Mouse (Mus musculus) mesoderm, embryonic 11.5 days (tissue): ENCODE measurements at regions not wholly inside any gene's neighbourhood (a gene's known extent, or its start where the extent isn't known, plus 50 kb on each side); places are given as distances from the start of the nearest gene placed in this dataset.

Source experiments
- DNase-seq: peaks from one replicate; pipeline ENCODE4 v3.0.0-alpha.2; 2012; ENCODE audit warnings: low read depth, low spot score

DNA sequence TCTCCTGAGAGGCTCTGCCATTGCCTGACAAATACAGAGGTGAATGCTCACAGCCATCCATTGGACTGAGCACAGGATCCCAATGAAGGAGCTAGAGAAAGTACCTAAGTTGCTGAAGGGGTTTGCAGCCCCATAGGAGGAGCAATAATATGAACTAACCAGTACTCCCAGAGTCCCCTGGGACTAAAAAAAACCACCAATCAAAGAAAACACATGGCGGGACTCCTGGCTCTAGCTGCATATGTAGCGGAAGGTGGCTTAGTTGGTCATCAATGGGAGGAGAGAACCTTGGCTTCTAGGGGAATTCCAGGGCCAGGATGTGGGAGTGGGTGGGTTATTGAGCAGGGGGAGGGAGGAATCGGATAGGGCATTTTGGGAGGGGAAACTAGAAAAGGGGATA lies 207.8 kb downstream of the Otol1 start:
- no peak for DNase-seq

DNA sequence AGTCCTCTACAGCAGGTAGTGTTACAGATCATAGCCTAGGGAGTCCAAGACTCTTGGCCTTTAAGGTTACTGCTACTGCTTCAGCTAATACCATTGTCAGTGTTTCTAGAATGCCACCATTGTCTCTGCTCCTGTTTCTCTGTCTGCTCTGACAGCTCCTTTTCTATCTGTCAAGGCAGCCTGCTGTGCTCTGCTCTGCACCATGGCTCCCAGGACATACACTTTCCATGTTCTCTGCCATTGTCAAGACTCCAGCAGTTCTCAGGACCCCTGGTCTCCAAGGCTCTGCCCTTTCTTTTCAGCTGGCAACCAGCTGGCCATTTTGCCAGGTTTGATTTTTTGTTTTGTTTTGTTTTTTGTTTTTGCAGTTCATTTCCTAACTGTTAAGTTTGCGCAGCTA lies 208.7 kb downstream of the Otol1 start:
- DNase-seq, result no peak

- DNase-seq, result no peak
These were observed 211.4 kb downstream of the Otol1 start for GRCm38 (mm10) chr3:70218757-70219360.

- DNase-seq, result no peak
These were observed 216.1 kb downstream of the Otol1 start for GRCm38 (mm10) chr3:70223443-70224065.

GRCm38 (mm10) chr3:70224846-70225245 lies 217.4 kb downstream of the Otol1 start:
- DNase-seq, result no peak

- no peak for DNase-seq
These were observed 219.8 kb downstream of the Otol1 start for GRCm38 (mm10) chr3:70227165-70227564.

DNA sequence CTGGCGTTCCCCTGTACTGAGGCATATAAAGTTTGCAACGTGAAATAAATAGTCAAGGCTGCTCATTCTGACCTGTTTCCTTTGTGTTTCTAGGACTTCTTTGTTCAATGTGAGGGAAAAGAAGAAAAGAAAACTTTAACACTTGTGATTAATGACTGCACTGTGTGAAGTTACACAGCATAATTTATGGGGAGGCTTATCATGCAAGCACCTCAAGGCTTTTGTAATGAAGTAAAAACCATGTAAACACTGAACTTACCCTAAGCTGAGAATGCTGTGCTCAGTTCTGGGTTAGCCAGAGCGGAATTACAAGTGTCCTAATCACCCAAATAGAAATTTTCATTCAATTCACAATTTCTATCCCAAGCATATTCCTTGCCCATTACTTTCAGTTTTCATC lies 241.2 kb downstream of the Otol1 start:
- DNase-seq, result peak; percentile 23

- DNase-seq, result no peak
These were observed 242.5 kb downstream of the Otol1 start for GRCm38 (mm10) chr3:70249922-70250321.

GRCm38 (mm10) chr3:70250733-70251132 lies 243.3 kb downstream of the Otol1 start:
- no peak for DNase-seq

DNA sequence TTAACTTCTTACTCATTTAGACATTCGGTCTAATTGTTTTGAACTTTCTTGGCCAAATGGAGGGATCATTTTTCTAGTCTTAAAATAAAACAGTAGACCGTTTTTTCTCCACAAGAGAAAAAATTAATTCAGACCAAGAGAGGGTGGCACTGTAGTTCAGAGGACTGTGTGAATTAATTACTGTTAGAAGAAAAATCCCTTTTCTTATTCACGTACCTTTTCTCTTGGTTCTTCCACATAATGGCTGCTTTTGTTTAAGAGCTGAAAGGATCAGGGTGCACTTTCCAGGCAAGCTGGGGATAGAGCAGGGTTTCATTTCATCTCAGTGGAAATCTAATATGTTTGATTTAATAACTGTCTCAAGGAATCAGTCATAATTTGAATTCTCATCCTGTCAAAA lies 255.9 kb downstream of the Otol1 start:
- DNase-seq, result no peak

DNA sequence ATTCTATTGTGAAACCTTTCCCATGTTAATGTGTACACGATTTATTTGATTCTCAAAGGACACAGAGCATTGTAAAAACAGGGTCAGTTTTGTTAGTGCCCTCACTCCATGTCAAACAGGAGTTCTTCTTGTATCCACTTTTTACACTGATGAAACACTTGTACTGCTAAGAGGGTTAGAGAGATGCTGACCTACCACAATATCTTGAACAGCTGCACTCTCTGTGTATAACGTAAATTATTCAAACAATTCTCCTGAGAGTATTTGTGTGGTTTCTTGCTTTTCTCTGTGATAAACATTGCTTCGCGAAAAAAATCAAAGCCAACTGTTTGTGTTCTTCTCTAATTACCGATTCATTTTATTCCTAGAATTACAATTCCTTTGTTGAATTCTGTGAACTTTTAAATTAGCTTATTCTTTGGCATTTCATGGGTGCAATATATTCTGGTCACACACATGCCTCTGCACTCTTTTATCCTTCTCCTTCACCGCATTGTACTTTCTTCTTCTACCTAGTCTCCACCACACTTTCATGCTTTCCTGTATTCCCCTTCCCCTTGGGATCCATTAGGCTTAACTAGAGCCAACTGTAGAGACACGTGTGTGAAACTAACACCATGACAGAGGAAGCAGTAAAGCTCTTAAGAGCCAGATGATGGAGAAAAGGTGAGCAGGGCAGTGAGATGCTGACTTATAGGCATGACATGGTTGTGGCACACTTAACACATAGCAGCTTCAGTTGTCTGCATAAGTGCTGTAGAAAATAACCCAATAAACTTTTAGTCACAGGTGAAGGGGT lies 281.4 kb downstream of the Otol1 start:
- peak; percentile 44 for DNase-seq

- no peak for DNase-seq
These were observed 300.1 kb downstream of the Otol1 start for GRCm38 (mm10) chr3:70307556-70307955.

- DNase-seq, result no peak
These were observed 300.6 kb downstream of the Otol1 start for GRCm38 (mm10) chr3:70308061-70308461.

- no peak for DNase-seq
These were observed 301.9 kb downstream of the Otol1 start for GRCm38 (mm10) chr3:70309304-70309703.

DNA sequence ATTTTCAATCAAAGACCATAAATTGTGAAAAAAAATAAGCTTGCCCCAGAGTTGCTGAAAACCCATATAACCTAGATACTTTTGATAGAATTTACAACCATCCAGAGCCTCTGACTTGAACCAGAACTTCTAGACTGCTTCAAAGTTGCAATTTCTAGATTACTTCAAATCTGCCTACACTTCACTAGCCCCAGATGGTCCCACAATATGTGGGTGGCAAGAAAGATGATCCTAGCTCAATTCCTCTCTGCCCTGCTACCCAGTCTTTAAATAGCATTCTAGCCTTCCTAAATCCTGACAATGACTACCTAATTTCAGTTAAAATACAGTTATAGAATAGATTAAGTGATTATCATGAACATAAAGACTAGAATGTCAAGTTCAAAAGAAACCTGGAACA lies 303.6 kb downstream of the Otol1 start:
- DNase-seq, result no peak

DNA sequence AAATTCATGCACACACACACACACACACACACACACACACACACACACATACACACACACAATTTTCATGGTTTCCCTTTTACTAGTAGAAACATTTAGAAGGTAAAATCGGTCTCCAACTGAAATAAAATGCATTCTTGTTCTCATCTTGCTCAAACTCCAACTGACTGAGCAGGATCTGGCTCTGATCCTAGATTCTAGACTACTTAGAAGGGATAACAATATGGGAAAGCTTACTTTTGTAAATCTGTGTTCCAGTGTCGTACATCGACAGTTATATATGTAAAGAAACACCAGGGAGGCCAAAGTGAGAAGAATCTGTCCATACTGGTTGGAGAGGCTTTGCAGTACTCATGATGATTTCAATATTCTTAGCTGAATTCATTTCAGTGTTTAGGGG lies 304.6 kb downstream of the Otol1 start:
- no peak for DNase-seq

DNA sequence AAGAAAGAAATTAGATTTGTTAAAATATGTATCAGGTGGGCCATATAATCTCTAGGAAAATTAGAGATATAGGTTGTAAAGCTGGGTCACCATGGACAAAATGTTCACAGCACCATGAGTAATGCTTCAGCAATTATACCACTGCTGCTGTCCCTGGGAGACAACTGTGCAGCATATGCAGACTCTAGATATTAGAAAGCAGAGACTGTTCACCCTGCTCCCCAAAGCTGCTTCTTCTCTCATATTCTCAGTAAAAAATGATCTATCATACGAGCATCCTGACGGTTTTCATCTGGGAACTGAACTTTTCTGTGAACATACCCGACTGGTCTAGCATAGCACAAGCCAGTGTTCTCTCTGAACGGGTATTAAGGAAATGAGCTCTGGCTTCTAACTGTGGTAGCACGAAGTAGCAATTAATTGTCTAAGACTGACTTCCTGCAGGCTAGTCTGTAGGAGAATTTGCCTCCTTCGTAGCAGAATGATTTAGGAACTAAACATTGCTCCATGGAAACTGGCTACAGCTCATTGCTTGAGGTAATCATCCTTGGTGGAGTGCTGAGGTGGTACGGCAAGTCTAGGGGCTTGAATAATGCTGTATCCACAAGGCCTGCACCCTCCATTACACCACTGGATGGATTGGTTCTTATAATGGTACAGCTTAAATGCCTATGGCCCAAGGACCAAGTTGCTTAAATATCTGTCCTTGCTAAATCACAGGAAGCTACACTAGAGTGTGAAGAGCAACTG lies 305.9 kb downstream of the Otol1 start:
- DNase-seq, result no peak

- no peak for DNase-seq
These were observed 306.8 kb downstream of the Otol1 start for GRCm38 (mm10) chr3:70314239-70314638.

DNA sequence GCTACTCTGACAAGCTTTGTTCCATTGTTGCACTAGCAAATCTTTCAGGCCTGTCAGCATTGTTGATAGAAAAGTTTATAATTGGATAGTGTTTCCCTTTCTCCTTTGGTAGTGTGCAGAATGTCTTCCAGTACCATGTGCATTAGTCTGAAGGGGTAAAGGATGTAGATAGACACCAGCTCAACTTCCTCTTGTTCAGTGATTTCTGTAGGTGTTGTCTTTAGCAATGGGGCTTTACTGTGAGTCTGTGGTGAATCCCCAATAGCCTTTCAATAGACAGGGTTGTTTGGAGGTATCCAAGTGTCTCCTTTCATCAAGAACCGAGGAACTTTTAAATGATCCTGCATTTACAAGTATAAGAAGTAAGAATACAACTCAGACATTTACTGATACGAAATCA lies 311.0 kb downstream of the Otol1 start:
- no peak for DNase-seq

DNA sequence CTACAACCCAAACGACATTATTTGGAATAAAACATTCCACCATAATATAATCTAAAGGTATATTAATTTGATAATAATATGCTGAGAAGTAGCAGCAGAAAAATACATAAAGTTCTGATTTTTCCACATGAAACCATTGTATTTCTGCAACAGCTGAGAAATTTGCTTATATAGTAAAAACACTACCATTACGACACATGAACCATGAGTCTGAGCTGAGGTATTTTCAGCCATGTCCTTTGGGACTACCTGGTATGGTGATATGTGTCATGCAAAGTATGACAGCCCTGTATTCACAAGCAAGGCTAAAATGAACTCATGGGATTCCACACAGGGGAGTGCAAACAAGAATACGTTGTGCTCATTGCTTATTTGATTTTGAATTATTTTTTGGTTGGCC lies 311.7 kb downstream of the Otol1 start:
- DNase-seq, result no peak

GRCm38 (mm10) chr3:70321161-70321657 lies 313.8 kb downstream of the Otol1 start:
- DNase-seq, result no peak

- DNase-seq, result no peak
These were observed 317.3 kb downstream of the Otol1 start for GRCm38 (mm10) chr3:70324692-70325091.
